Mouse (Mus musculus) forebrain, embryonic 12.5 days (tissue): ENCODE results near the gene Il11. TPM values are rescaled to one million over a fixed set of nuclear protein-coding genes. Genes with fewer than 3 reads are reported as not detected.
A peak's percentile ranks its signal among the peaks of the same experiment; 100 is the strongest.

Experiments used
- ATAC-seq: fragments of 200-750 bp; cut with Nextera tagmentation; 2 replicates; pipeline ENCODE4 v1.8.0; 2017; ENCODE audit warnings: moderate TSS enrichment; ENCODE audit not compliant: low FRiP score
- H3K27ac ChIP-seq: fragments of 300-500 bp; sonication (generic); 2 replicates; pipeline ENCODE4 v1.5.1; 2016; ENCODE audit warnings: mild to moderate bottlenecking
- H3K27me3 ChIP-seq: fragments of 300-500 bp; sonication (generic); 2 replicates; pipeline ENCODE4 v1.6.1; 2016; ENCODE audit warnings: mild to moderate bottlenecking
- H3K36me3 ChIP-seq: fragments of 300-500 bp; sonication (generic); replicated peaks from 2 replicates; pipeline ENCODE4 v1.6.1; 2016; ENCODE audit warnings: mild to moderate bottlenecking
- H3K4me1 ChIP-seq: fragments of 300-500 bp; sonication (generic); 2 replicates; pipeline ENCODE4 v1.6.1; 2016
- H3K4me2 ChIP-seq: fragments of 300-500 bp; sonication (generic); 2 replicates; pipeline ENCODE4 v1.6.1; 2016; ENCODE audit warnings: mild to moderate bottlenecking, moderate library complexity
- H3K4me3 ChIP-seq: fragments of 300-500 bp; sonication (generic); replicated peaks from 2 replicates; pipeline ENCODE4 v1.5.1; 2016; ENCODE audit warnings: mild to moderate bottlenecking
- H3K9ac ChIP-seq: fragments of 300-500 bp; sonication (generic); 2 replicates; pipeline ENCODE4 v1.6.1; 2016; ENCODE audit warnings: mild to moderate bottlenecking
- H3K9me3 ChIP-seq: fragments of 300-500 bp; sonication (generic); 2 replicates; pipeline ENCODE4 v1.6.1; 2016
- WGBS: fragments of 180-500 bp; shearing (Covaris S2); methylation state at CpG from one replicate; pipeline ENCODE4 v1.1.7; 2016; 5-methylcytosine and 5-hydroxymethylcytosine counted together
- polyA plus RNA-seq: library from polyadenylated mRNA; unstranded; fragments of >200 nt; fragmentation: Nextera tagmentation; extraction: Ambion mirVana; gene quantifications from 2 replicates; pipeline ENCODE4 v1.2.1, GENCODE M21; 2016

The Il11 gene
- polyA plus RNA-seq, 1 experiment from 2014 or later: 0.77 TPM

DNA sequence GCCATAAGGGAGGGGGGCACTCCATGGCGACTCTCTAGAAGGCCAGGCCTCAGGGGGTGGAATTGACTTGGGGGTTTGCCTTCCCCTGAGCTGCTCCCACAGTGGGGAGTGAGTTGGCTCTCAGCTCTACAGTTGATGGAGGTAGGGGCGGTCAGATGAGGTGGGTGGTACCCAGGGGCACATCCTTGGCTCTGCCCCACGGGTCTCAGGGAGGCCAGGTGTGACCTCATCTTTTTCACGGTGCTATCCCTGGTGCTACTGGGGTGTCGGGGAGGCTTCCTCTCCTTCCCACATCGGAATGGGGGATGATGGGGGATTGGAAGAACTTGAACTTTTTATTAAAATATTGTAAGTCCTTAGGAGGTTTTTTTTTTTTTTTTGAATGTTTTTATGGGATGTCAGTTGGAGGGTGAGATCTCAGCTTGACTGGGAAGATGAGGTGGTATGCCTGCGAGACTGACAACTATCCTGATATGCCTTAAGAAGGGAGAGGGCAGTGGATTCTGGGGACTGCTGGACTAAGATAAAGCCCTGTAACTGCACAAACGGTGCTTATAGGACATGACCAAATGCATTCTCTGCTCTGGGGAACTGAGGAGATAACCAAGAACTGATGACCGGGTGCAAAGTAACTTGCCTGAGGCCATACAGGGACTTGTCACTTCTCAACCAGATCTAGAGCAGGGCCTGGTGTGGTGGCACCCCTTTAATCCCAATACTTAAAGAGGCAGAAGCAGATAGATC, 35.3 kb downstream of the Il11 start:
- no peak for ATAC-seq
- peaks cover 30% of the 10 kb centered on the region for H3K36me3 ChIP-seq
- H3K27me3 ChIP-seq: 0 out of 2 replicates have a peak, but pooled peaks cover under 1% of the 10 kb centered on the region
- H3K9me3 ChIP-seq: no peaks in the 10 kb centered on the region
- no peak overlapping the region for H3K27ac ChIP-seq
- H3K4me1 ChIP-seq: peaks cover 33% of the 10 kb centered on the region
- H3K4me2 ChIP-seq: no peak overlapping the region
- no peak overlapping the region for H3K9ac ChIP-seq
- WGBS: 75% methylated on average over 9 of the region's 9 CpGs
- no peak overlapping the region for H3K4me3 ChIP-seq

DNA sequence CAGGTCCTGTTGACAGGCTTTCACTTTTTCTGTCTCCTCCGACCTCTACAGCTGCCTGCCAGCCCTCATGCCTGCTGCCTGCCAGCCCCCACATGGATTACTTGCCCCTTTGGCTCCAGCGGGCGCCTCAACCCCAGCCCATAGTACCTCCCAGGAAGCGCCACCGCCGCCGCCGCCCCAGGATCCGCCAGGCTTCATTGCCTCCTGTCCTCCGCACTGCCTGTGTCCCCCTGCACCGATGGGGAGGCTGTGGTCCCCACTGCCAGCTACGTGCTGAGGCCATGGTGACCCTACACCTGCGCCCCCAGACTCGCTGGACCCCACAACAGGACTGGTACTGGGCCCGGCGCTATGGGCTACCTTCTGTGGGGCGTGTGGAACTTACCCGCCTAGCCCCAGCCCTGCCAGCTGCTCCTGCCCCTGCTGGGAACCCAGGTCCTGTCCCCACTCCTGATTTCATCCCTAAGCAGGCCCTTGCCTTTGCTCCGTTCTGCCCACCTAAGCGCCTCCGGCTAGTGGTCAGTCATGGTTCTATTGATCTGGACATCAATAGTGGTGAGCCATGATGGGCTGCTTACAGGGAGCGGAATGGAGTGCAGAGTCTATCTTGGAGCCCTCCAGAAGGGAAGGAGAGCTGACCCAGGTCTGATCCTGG, 36.2 kb downstream of the Il11 start:
- whole genome bisulfite sequencing: 84% methylated on average over 22 of the region's 22 CpGs
- H3K27ac ChIP-seq: no peak overlapping the region

DNA sequence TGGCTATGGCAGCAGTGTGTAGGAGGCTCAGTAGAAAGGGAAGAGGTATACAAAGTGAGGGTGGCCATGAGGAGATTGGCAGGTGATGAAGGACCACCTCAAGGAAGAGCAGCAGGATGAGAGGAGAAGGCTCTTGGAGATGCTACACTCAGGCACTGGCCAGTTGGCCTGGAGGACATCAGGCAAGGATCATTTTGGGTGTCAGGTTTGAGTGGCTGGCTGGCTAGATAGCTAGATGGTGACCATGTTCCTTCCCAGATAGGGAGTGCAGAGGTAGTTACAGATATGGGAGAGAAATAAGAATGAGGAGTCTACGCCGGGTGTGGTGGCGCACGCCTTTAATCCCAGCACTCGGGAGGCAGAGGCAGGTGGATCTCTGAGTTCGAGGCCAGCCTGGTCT, 37.8 kb downstream of the Il11 start:
- no peak overlapping the region for H3K9ac ChIP-seq
- H3K4me3 ChIP-seq: no peak overlapping the region
- WGBS: 98% methylated on average over 5 of the region's 6 CpGs
- H3K27ac ChIP-seq: no peak overlapping the region
- peaks cover 34% of the 10 kb centered on the region for H3K36me3 ChIP-seq
- H3K4me1 ChIP-seq: peaks cover 44% of the 10 kb centered on the region
- no peaks in the 10 kb centered on the region for H3K27me3 ChIP-seq
- H3K4me2 ChIP-seq: no peak overlapping the region
- no peaks in the 10 kb centered on the region for H3K9me3 ChIP-seq
- no peak for ATAC-seq

More for the DNA sequence above, 36.2 kb downstream of the Il11 start:
- H3K27me3 ChIP-seq: no peaks in the 10 kb centered on the region
- no peak overlapping the region for H3K9ac ChIP-seq
- no peak for ATAC-seq
- no peak overlapping the region for H3K4me3 ChIP-seq
- H3K36me3 ChIP-seq: peaks cover 34% of the 10 kb centered on the region
- H3K4me2 ChIP-seq: no peak overlapping the region
- H3K9me3 ChIP-seq: no peaks in the 10 kb centered on the region
- H3K4me1 ChIP-seq: peaks cover 33% of the 10 kb centered on the region

GRCm38 (mm10) chr7:4743354-4743753, 39.3 kb downstream of the Il11 start:
- no peak for ATAC-seq
- Histone ChIP-seq H3K27me3 (no peaks in the 10 kb centered on the region), H3K9me3 (no peaks in the 10 kb centered on the region), H3K4me2 (no peak overlapping the region), H3K4me1 (peaks cover 53% of the 10 kb centered on the region), H3K9ac (no peak overlapping the region), H3K4me3 (no peak overlapping the region), H3K36me3 (peaks cover 31% of the 10 kb centered on the region), H3K27ac (no peak overlapping the region)
- WGBS: 75% methylated on average over 2 of the region's 2 CpGs

DNA sequence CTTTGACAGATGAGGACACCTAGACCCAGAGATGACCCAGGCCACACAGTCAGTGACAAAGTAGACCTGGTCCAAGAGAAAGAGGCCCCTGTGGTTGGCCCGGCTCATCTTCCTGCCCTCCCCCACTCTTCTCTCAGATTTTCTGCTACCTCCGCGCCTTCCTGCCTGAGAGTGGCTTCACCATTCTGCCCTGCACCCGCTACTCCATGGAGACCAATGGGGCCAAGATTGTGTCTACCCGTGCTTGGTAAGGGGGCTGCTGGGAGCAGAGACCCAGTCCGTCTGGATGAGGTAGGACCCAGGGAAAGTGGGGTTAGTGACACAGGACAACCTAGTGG, 40.2 kb downstream of the Il11 start:
- Histone ChIP-seq H3K36me3 (peaks cover 31% of the 10 kb centered on the region), H3K27ac (no peak overlapping the region), H3K4me2 (peak overlapping the region; percentile 92; the same call in 1 of the 2 replicates), H3K9ac (no peak overlapping the region), H3K9me3 (no peaks in the 10 kb centered on the region), H3K4me1 (peaks cover 53% of the 10 kb centered on the region), H3K27me3 (no peaks in the 10 kb centered on the region), H3K4me3 (no peak overlapping the region)
- ATAC-seq: no peak
- WGBS: 85% methylated on average over 6 of the region's 6 CpGs

DNA sequence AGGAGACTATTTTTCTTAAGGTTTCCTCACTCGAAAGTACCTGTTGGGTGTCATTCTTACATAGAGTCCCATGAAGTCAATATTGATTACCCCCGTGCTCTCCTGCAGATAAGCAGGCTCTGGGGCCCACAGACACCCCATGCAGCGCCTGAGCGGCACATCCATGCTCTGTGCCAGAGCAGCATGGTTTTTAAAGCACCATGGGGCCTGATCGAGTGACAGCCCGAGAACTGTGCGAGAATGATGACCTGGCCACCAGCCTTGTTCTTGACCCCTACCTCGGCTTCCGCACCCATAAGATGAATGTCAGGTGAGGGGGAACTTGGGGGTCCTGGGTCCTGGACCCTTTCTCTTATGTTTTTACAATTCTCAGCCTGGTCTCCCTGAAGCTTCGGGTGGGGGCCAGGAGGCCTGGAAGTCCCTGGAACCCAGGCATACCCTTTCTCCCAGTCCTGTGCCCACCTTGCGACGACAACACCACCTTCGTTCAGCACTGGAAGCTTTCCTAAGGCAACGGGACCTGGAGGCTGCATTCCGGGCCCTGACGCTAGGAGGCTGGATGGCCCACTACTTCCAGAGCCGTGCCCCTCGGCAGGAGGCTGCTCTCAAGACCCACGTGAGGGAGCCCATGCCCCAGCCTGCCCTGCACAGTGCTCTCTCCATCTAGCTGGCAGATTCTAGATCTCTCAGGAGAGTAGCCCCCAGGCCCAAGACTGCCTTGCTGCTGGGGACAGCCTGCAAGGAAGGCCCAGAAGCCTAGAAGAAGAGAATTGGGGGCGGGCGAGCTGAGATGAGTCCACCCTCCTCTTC, 40.8 kb downstream of the Il11 start:
- Histone ChIP-seq H3K9ac (peak overlapping the region; percentile 94), H3K4me3 (no peak overlapping the region), H3K4me2 (peak overlapping the region; percentile 92), H3K27me3 (no peaks in the 10 kb centered on the region), H3K4me1 (peaks cover 53% of the 10 kb centered on the region), H3K36me3 (peaks cover 28% of the 10 kb centered on the region), H3K9me3 (no peaks in the 10 kb centered on the region), H3K27ac (peak overlapping the region; percentile 93)
- 81% methylated on average over 21 of the region's 21 CpGs for WGBS
- ATAC-seq: no peak

- Histone ChIP-seq H3K27ac (peak overlapping the region; percentile 93), H3K4me3 (peak overlapping the region; percentile 73), H3K9me3 (no peaks in the 10 kb centered on the region), H3K4me2 (peak overlapping the region; percentile 92), H3K36me3 (peaks cover 21% of the 10 kb centered on the region), H3K9ac (peak overlapping the region; percentile 94), H3K4me1 (peaks cover 46% of the 10 kb centered on the region), H3K27me3 (no peaks in the 10 kb centered on the region)
- whole genome bisulfite sequencing: 1% methylated on average over 4 of the region's 4 CpGs
- ATAC-seq: no peak
These were observed 41.5 kb downstream of the Il11 start for GRCm38 (mm10) chr7:4741151-4741550.

DNA sequence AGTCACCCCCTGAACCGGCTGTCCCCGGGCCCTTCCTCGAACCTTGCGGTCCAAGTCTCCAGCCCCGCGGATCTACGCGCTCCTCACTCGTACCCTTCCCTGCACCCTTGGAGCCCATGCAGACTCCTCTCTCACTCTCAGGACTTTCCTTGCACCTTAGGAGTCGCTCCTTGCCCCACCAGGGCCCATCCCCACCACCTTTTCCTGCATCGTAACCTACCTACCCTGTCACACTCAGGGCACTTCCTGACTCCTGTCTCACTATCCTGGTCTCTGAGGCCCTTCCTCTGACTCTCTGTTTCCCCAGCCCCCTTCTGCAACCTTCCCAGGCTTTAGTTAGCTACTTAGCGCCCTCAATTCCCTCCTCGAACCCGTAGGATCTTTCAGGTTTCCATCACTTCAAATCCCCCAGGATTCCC, 42.3 kb downstream of the Il11 start:
- under 1% methylated on average over 14 of the region's 14 CpGs for WGBS
- Histone ChIP-seq H3K27ac (peak overlapping the region; percentile 93), H3K4me2 (peak overlapping the region; percentile 92), H3K9ac (peak overlapping the region; percentile 94), H3K36me3 (peaks cover 14% of the 10 kb centered on the region), H3K27me3 (no peaks in the 10 kb centered on the region), H3K4me3 (peak overlapping the region; percentile 73), H3K9me3 (no peaks in the 10 kb centered on the region), H3K4me1 (peaks cover 41% of the 10 kb centered on the region)
- ATAC-seq: peak; percentile 46

GRCm38 (mm10) chr7:4739544-4740275, 42.9 kb downstream of the Il11 start, which contains the start of gene Kmt5c:
Kmt5c (plus strand) TSS chr7:4740115.
- H3K4me3 ChIP-seq: peak within 1 kb of the TSS; percentile 73
- under 1% methylated on average over 42 of the region's 44 CpGs for WGBS
- ATAC-seq: peak; percentile 98

GRCm38 (mm10) chr7:4739041-4739543, 43.6 kb downstream of the Il11 start:
- H3K4me3 ChIP-seq: peak overlapping the region; percentile 73
- 38% methylated on average over 10 of the region's 10 CpGs for WGBS
- ATAC-seq: no peak; the same call in 1 of the 2 replicates
- H3K4me1 ChIP-seq: peaks cover 41% of the 10 kb centered on the region
- H3K9ac ChIP-seq: peak overlapping the region; percentile 36; the same call in 1 of the 2 replicates
- H3K9me3 ChIP-seq: no peaks in the 10 kb centered on the region
- H3K27me3 ChIP-seq: no peaks in the 10 kb centered on the region
- H3K36me3 ChIP-seq: peaks cover 13% of the 10 kb centered on the region
- peak overlapping the region; percentile 88 for H3K27ac ChIP-seq
- peak overlapping the region; percentile 57 for H3K4me2 ChIP-seq

More at GRCm38 (mm10) chr7:4739544-4740275, 42.9 kb downstream of the Il11 start, which contains the start of gene Kmt5c:
- Histone ChIP-seq H3K4me1 (peaks cover 41% of the 10 kb centered on the region), H3K27ac (peak within 1 kb of the TSS; percentile 93), H3K36me3 (peaks cover 14% of the 10 kb centered on the region), H3K9ac (peak within 1 kb of the TSS; percentile 94), H3K4me2 (peak within 1 kb of the TSS; percentile 92), H3K9me3 (no peaks in the 10 kb centered on the region), H3K27me3 (no peaks in the 10 kb centered on the region)

DNA sequence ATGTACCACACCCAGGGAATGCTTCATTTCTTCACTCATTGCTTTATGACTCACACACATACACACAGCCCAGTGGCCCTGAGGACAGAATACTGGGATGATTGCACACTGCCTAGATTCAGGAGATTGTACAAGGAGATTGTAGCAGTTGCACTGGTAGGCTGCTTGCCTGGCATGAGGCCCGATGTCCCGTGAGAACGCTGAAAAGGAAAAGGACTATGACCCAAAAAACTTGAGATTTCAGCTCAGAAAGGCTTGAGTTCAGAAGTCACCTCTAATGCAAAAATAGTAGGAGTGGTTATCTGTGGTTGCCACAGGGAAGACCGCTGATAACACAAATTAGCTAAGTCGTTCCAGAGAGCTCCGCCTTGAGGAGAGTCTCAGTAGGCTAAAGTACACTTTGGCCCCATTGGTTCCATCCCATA, 49.7 kb downstream of the Il11 start:
- H3K4me1 ChIP-seq: no peaks in the 10 kb centered on the region
- 74% methylated on average over 6 of the region's 6 CpGs for WGBS
- ATAC-seq: no peak

More for the DNA sequence above, 49.7 kb downstream of the Il11 start:
- Histone ChIP-seq H3K4me3 (no peak overlapping the region), H3K27me3 (0 out of 2 replicates have a peak, but pooled peaks cover 2% of the 10 kb centered on the region), H3K4me2 (no peak overlapping the region), H3K9ac (no peak overlapping the region), H3K27ac (no peak overlapping the region), H3K36me3 (no peaks in the 10 kb centered on the region), H3K9me3 (no peaks in the 10 kb centered on the region; the same call in 1 of the 2 replicates)
